Mouse (Mus musculus) embryonic facial prominence, embryonic 13.5 days (tissue): ENCODE measurements around the gene Ly6g5c. TPM values are rescaled to one million over a fixed set of nuclear protein-coding genes. Genes with fewer than 3 reads are reported as not detected.
A peak's percentile ranks its signal among the peaks of the same experiment; 100 is the strongest.

ENCODE experiments used
- ATAC-seq: fragments of 200-750 bp; cut with Nextera tagmentation; 2 replicates; pipeline ENCODE4 v1.8.0; 2017; ENCODE audit warnings: low read depth; ENCODE audit not compliant: insufficient number of reproducible peaks, insufficient read depth, low FRiP score, low TSS enrichment
- H3K27ac ChIP-seq: fragments of 300-500 bp; sonication (generic); 2 replicates; pipeline ENCODE4 v1.5.1; 2015; ENCODE audit warnings: moderate library complexity, mild to moderate bottlenecking, inconsistent platforms
- H3K27me3 ChIP-seq: fragments of 300-500 bp; sonication (generic); 2 replicates; pipeline ENCODE4 v1.6.1; 2015; ENCODE audit warnings: mild to moderate bottlenecking, inconsistent platforms
- H3K36me3 ChIP-seq: fragments of 300-500 bp; sonication (generic); 2 replicates; pipeline ENCODE4 v1.6.1; 2015; ENCODE audit warnings: mild to moderate bottlenecking, inconsistent platforms
- H3K4me1 ChIP-seq: fragments of 300-500 bp; sonication (generic); 2 replicates; pipeline ENCODE4 v1.6.1; 2015; ENCODE audit warnings: inconsistent platforms
- H3K4me2 ChIP-seq: fragments of 300-500 bp; sonication (generic); 2 replicates; pipeline ENCODE4 v1.6.1; 2015; ENCODE audit warnings: moderate library complexity, mild to moderate bottlenecking, inconsistent platforms
- H3K4me3 ChIP-seq: fragments of 300-500 bp; sonication (generic); 2 replicates; pipeline ENCODE4 v1.5.1; 2015; ENCODE audit warnings: mild to moderate bottlenecking, inconsistent platforms
- H3K9ac ChIP-seq: fragments of 300-500 bp; sonication (generic); 2 replicates; pipeline ENCODE4 v1.6.1; 2015; ENCODE audit warnings: mild to moderate bottlenecking, inconsistent platforms
- H3K9me3 ChIP-seq: fragments of 300-500 bp; sonication (generic); 2 replicates; pipeline ENCODE4 v1.6.1; 2016; ENCODE audit warnings: inconsistent platforms
- WGBS: fragments of 180-500 bp; shearing (Covaris S2); methylation state at CpG from one replicate; pipeline ENCODE4 v1.1.7; 2015; ENCODE audit warnings: mixed read lengths; 5-methylcytosine and 5-hydroxymethylcytosine counted together
- polyA plus RNA-seq: library from polyadenylated mRNA; unstranded; fragments of >200 nt; fragmentation: Nextera tagmentation; extraction: Ambion mirVana; gene quantifications from 2 replicates; pipeline ENCODE4 v1.2.1, GENCODE M21; 2015

Gene Ly6g5c
- polyA plus RNA-seq, 1 experiment from 2014 or later: not detected

DNA sequence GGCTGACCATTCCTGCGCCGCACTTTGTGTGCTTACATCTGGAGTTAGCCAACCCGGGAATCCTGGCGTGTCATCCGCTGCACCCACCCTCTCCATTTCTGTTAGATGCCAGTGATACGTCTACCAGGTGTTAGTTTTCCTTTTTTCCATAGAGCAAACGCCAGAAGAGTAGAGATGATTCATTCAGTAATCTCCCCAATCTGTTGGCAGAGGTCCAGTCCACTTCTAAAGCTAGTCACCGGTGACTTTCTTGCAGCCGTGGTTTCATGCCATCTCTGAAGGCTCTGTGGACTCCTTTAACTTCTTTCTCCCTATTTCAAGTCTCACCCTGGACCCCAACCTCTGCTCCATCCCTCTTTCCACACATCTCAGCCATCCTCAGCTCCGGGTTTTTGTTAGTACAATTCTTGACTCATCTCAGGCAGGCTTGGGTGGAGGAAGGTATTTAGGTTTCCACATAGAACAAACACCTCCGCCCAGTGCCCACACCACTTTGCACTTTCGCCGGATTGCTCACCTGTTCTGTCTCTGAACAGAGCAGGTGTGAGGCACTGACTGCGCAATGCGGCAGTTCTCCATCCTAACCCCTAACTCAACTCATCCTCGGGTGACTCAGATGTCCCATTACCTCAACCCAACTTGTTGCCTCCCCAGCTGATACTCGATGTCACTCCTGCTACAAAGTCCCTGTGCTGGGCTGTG, 39.7 kb upstream of the Ly6g5c start:
- no peak overlapping the region for H3K4me3 ChIP-seq
- peaks cover 17% of the 10 kb centered on the region for H3K4me1 ChIP-seq
- H3K27me3 ChIP-seq: peaks cover 55% of the 10 kb centered on the region
- no peak overlapping the region for H3K27ac ChIP-seq
- 75% methylated on average over 17 of the region's 17 CpGs for whole genome bisulfite sequencing
- H3K9ac ChIP-seq: no peak overlapping the region
- H3K9me3 ChIP-seq: no peaks in the 10 kb centered on the region
- no peak for ATAC-seq
- H3K4me2 ChIP-seq: no peak overlapping the region
- H3K36me3 ChIP-seq: peaks cover 2% of the 10 kb centered on the region

DNA sequence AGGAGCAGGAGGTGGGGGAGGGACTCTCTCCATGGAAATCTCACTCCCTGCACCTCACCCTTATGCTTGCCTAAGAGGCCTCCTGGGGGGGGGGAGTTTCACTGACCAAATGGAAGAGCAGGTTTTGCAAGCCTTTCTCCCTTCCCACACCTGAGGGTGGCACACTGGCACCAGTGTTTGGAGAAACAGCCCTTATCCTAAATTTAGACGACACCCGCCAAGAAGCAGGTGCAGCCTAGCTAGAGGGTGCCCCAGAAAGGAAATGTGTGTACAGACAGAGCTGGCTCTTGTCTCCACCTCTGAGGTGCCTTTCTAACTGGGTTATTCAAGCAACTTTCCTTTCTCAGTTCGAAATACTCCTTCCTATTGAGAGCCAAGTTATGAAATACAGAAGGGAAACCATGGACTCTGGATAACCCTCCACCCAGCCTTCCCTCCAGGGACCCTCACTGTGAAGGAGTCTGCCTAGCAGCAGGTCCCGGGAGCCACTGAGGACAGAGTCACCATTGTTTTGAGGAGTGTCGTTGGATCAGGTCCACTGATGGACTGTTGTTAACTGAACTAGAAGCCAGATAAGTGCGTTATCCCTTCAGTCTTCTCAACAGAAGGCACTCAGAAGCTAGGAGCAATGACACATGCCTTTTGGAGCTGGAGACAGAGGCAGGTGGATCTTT, 37.4 kb upstream of the Ly6g5c start:
- Histone ChIP-seq H3K4me1 (peaks cover 7% of the 10 kb centered on the region), H3K36me3 (no peaks in the 10 kb centered on the region), H3K27ac (no peak overlapping the region), H3K9ac (no peak overlapping the region), H3K9me3 (no peaks in the 10 kb centered on the region), H3K4me3 (no peak overlapping the region), H3K4me2 (no peak overlapping the region), H3K27me3 (peaks cover 31% of the 10 kb centered on the region)
- no peak for ATAC-seq
- 31% methylated on average over 6 of the region's 6 CpGs for WGBS

DNA sequence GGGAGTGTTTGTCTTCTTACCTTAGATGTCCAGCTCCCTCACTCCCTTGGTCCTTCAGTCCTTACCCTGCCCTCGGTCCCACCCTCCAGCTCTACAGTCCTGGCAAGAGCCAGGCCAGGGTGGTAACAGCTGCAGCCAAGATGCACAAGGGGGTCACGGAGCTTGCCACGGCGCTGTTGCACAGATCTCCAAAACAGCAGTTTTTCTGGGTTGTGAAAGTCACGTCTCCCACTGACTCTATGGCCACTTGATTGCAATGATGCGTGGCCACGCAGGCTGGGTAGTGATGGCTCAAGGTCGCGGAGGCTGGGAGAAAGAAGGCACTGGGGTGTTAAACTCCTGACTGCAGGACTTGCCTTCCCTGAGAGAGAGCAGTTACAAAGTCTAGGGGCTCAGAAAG, 36.6 kb upstream of the Ly6g5c start:
- no peaks in the 10 kb centered on the region for H3K36me3 ChIP-seq
- H3K27me3 ChIP-seq: peaks cover 24% of the 10 kb centered on the region
- peaks cover 13% of the 10 kb centered on the region for H3K4me1 ChIP-seq
- H3K4me3 ChIP-seq: no peak overlapping the region
- WGBS: 83% methylated on average over 9 of the region's 9 CpGs
- no peak overlapping the region for H3K27ac ChIP-seq
- no peak for ATAC-seq
- H3K4me2 ChIP-seq: no peak overlapping the region
- H3K9me3 ChIP-seq: no peaks in the 10 kb centered on the region
- no peak overlapping the region for H3K9ac ChIP-seq

DNA sequence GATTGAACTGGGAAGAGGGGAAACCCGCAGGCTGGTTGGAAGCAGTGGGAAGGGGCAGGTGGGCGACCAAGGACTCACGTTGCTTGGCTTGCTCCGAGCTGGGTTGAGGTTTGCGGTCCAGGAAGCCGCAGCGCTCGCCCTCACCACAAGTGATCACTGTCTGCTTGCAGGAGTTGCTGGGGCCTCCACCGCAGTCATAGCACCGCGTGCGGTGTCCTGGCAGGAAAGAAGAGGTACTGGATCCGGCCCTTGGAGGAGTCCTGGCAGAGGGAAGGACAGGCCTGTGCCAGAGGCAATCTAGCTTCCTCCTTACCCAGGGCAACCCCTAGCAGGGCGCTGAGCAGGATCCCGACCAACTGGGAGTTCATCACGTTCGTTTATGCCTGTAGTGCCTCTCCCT, 34.0 kb upstream of the Ly6g5c start:
- Histone ChIP-seq H3K4me2 (no peak overlapping the region), H3K36me3 (no peaks in the 10 kb centered on the region), H3K27me3 (peaks cover 13% of the 10 kb centered on the region), H3K9ac (no peak overlapping the region), H3K4me1 (peaks cover 32% of the 10 kb centered on the region), H3K4me3 (no peak overlapping the region), H3K9me3 (no peaks in the 10 kb centered on the region), H3K27ac (no peak overlapping the region)
- ATAC-seq: no peak
- 41% methylated on average over 17 of the region's 17 CpGs for WGBS

DNA sequence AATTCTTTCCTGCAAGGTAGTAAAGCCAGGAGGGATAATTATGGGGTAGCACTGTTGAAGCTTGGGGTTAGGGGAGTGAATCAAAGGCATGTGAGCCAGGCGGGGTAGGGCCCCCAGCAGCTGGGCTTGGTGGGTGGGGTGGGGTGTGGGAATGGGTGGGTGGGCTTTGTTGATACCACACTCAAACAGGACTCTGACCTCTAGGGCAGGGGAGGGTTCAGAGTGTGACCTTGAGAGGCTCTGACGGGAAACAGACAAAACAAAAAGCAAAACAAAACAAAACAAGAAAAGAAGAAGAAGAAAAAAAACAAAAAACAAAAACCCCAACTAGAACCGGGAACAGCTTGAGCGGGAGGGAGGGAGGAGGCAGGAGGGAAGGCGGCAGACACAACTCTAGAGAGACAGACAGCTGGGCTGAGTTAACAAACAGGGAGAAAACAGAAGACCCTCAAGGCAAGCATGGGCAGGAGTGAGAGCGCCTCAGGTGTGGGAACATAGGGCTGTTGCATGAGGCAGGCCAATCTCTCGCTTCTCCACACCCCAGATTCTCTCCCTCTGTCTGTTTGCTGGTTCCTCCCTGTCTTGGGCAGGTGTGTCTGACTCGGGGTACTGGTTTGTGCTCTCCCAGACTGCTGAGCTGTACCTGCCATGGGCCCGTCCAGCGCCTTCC, 31.4 kb upstream of the Ly6g5c start, which contains the start of gene Ly6g6e:
Gene Ly6g6e (plus strand): TSS at position 396 of the 670 bp plus-strand sequence.
- no peak for ATAC-seq
- WGBS: 5% methylated on average over 10 of the region's 10 CpGs
- peak within 1 kb of the TSS; percentile 20; the same call in 1 of the 2 replicates for H3K4me3 ChIP-seq
- peak within 1 kb of the TSS; percentile 45 for H3K4me2 ChIP-seq
- H3K27ac ChIP-seq: peak within 1 kb of the TSS; percentile 55; the same call in 1 of the 2 replicates
- peaks cover 16% of the 10 kb centered on the region for H3K27me3 ChIP-seq
- H3K9me3 ChIP-seq: no peaks in the 10 kb centered on the region
- H3K9ac ChIP-seq: no peak within 1 kb of the TSS; the same call in 1 of the 2 replicates
- H3K36me3 ChIP-seq: no peaks in the 10 kb centered on the region
- H3K4me1 ChIP-seq: peaks cover 32% of the 10 kb centered on the region

DNA sequence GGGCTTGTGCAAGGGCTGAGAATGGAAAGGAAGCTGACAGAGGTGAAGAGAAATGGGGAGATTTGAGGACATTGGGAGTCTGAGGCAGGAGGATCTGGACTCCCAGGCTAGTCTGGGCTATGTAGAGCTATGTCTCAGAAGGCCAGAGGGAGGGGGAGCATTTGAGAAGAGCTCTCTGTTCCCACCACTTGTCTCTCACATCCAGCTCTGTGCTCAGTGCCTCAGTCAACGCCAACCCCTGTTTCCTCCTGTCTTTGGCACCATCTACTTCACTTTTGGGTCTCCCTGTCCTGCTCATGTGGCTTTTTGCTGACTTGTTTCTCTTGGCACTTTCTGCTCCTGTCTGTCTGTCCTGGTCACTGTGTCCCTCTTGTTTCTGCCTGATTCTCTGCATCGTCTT, 30.8 kb upstream of the Ly6g5c start:
- H3K27me3 ChIP-seq: peaks cover 16% of the 10 kb centered on the region
- no peaks in the 10 kb centered on the region for H3K9me3 ChIP-seq
- 33% methylated on average over 2 of the region's 2 CpGs for WGBS
- H3K36me3 ChIP-seq: no peaks in the 10 kb centered on the region
- peak overlapping the region; percentile 45 for H3K4me2 ChIP-seq
- H3K4me1 ChIP-seq: peaks cover 32% of the 10 kb centered on the region
- peak overlapping the region; percentile 55; the same call in 1 of the 2 replicates for H3K27ac ChIP-seq
- H3K4me3 ChIP-seq: 0 out of 2 replicates have a peak overlapping the region, but pooled peaks have one; percentile 20
- no peak overlapping the region for H3K9ac ChIP-seq
- ATAC-seq: no peak

DNA sequence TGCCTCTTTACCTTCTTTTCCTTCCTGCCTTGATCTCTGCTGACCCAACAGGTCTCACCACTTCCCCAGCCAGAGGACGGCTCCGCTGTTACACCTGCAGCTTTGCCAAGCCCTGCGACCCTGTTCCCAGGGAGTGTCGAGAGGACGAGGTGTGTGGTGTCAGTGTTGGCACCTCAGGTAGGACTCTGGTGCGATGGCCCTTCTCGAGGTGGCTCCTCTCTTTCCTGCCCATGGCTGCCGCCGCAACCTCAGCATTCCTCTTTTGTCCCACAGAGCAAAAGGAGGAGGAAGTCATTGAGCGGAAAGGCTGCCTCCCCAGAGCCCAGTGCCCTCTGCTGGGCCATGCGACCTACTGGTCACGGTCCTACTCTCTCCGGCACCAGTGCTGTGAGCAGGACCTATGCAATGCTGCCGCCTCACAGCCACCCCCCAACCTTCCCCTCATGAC, 30.3 kb upstream of the Ly6g5c start, which contains the start of gene Ly6g6d:
Gene Ly6g6d (minus strand): TSS at position 280 of the 448 bp plus-strand sequence.
- peak within 1 kb of the TSS; percentile 20; the same call in 1 of the 2 replicates for H3K4me3 ChIP-seq
- peaks cover 32% of the 10 kb centered on the region for H3K4me1 ChIP-seq
- no peak within 1 kb of the TSS; the same call in 1 of the 2 replicates for H3K9ac ChIP-seq
- no peaks in the 10 kb centered on the region for H3K36me3 ChIP-seq
- H3K4me2 ChIP-seq: peak within 1 kb of the TSS; percentile 45
- ATAC-seq: no peak
- 10% methylated on average over 14 of the region's 14 CpGs for WGBS
- peaks cover 16% of the 10 kb centered on the region for H3K27me3 ChIP-seq
- H3K27ac ChIP-seq: peak within 1 kb of the TSS; percentile 55; the same call in 1 of the 2 replicates
- H3K9me3 ChIP-seq: no peaks in the 10 kb centered on the region

DNA sequence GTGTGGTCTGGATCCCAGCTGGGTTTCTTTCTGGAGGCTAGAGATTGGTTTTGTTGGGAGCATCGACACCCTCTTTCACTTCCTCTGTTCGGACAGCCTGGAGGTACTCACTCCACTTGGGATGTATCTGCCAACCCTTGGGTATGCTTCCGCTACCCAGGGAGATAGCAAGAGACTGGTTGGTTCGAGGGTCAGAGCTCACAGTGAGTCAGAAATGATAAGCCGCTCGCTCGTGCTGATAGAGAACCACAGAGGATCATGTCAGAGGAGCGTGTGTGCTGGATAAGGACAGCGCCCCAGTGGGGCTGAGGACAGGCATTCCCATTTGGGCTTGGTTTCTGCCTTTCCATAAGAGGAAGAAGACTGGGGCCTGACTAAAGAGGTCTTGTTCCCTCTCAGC, 28.3 kb upstream of the Ly6g5c start:
- ATAC-seq: no peak
- H3K27ac ChIP-seq: no peak overlapping the region
- WGBS: 70% methylated on average over 9 of the region's 9 CpGs
- no peak overlapping the region for H3K4me3 ChIP-seq
- no peaks in the 10 kb centered on the region for H3K9me3 ChIP-seq
- H3K27me3 ChIP-seq: peaks cover 16% of the 10 kb centered on the region
- H3K36me3 ChIP-seq: no peaks in the 10 kb centered on the region
- peaks cover 26% of the 10 kb centered on the region for H3K4me1 ChIP-seq
- H3K9ac ChIP-seq: no peak overlapping the region
- no peak overlapping the region for H3K4me2 ChIP-seq

DNA sequence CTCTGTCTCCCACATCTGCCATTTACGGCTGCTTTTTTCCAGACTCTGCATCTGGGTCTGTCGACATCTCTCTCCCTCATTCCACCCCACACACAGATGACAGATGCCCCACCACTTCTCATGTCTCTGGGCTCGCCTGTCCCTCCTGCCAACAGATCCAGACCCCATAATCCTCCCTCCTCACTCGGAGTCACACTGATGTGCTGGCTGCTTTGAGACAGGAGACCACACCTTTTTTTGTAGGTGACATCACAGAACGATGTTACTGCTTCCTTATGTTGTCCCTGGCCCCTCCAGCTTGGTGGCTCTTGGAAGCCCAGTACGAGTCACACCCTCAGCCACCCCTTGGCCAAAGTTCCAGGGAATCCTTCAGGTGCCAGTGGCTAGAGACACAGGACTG, 27.8 kb upstream of the Ly6g5c start:
- H3K36me3 ChIP-seq: no peaks in the 10 kb centered on the region
- H3K9ac ChIP-seq: no peak overlapping the region
- 46% methylated on average over 6 of the region's 6 CpGs for WGBS
- peaks cover 26% of the 10 kb centered on the region for H3K4me1 ChIP-seq
- no peak for ATAC-seq
- no peak overlapping the region for H3K4me2 ChIP-seq
- H3K9me3 ChIP-seq: no peaks in the 10 kb centered on the region
- no peak overlapping the region for H3K27ac ChIP-seq
- H3K4me3 ChIP-seq: no peak overlapping the region
- H3K27me3 ChIP-seq: peaks cover 16% of the 10 kb centered on the region

DNA sequence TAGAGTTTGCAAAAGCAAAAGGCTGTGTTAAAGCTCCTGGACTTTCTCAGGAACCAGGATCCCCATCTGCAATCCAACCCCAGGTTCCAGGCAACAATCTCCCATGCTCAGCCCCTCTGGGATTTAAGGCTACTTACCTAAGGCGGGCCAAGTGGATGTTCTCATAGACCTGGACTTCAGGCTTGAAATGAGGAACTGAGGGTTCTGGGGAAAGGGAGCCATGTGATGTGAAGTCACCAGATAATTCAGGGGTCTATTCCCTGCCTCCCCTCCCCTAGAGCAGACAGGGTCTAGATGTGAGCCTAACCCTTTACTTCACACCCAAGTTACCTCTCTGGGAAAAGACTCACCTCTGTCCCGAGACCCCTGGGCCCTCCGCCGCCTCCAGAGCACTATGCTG, 27.4 kb upstream of the Ly6g5c start:
- Histone ChIP-seq H3K27ac (no peak overlapping the region), H3K4me3 (no peak overlapping the region), H3K27me3 (peaks cover 16% of the 10 kb centered on the region), H3K4me2 (no peak overlapping the region), H3K36me3 (no peaks in the 10 kb centered on the region), H3K4me1 (peaks cover 26% of the 10 kb centered on the region), H3K9ac (no peak overlapping the region), H3K9me3 (no peaks in the 10 kb centered on the region)
- 65% methylated on average over 4 of the region's 4 CpGs for WGBS
- ATAC-seq: no peak

DNA sequence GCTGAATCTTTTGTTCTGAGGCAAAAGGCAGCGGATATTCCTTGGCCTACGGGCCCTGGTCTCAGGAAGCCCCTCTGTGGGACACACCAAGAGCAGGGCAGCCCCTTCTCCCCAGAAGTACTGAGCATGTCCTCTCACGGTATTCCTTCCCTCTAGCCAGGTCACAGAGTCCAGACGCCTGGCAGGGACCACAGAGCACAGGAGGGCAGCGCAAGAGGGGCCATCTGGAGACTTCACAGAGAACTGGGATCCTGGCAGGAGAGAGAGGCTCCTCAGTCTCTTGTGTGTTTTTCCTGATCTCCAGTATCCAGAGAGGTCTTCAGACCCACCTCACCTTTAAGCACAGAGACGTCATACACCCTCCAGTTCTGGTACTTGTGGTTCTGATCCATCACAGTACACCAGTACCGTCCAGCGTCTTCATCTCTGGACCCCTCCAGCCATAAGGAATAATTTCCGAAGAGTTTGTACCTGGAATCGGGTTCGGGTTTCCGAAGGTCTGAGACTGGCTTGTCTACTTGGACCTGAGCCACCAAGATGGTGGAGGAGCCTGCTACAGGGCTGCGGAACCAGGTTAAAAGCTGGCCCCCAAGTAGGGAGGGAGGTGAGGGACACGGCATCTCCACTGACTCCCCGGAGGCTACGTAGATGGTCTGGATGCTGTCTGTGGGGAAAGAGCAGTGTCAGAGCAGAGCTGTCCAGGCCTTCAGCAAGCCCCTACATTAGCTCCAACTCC, 25.1 kb upstream of the Ly6g5c start:
- Histone ChIP-seq H3K4me2 (no peak overlapping the region), H3K36me3 (no peaks in the 10 kb centered on the region), H3K27me3 (peaks cover 11% of the 10 kb centered on the region), H3K4me3 (no peak overlapping the region), H3K4me1 (peaks cover 4% of the 10 kb centered on the region), H3K27ac (no peak overlapping the region), H3K9ac (0 out of 2 replicates have a peak overlapping the region, but pooled peaks have one; percentile 11), H3K9me3 (no peaks in the 10 kb centered on the region)
- ATAC-seq: no peak
- WGBS: 81% methylated on average over 16 of the region's 16 CpGs
